Mouse (Mus musculus) forebrain, embryonic 12.5 days (tissue): Measurements from ENCODE around the gene Hrh2. TPM values are rescaled to one million over a fixed set of nuclear protein-coding genes. Genes with fewer than 3 reads are reported as not detected.
A peak's percentile ranks its signal among the peaks of the same experiment; 100 is the strongest.

Source experiments
- ATAC-seq: fragments of 200-750 bp; cut with Nextera tagmentation; 2 replicates; pipeline ENCODE4 v1.8.0; 2017; ENCODE audit warnings: moderate TSS enrichment; ENCODE audit not compliant: low FRiP score
- H3K27ac ChIP-seq: fragments of 300-500 bp; sonication (generic); 2 replicates; pipeline ENCODE4 v1.5.1; 2016; ENCODE audit warnings: mild to moderate bottlenecking
- H3K27me3 ChIP-seq: fragments of 300-500 bp; sonication (generic); 2 replicates; pipeline ENCODE4 v1.6.1; 2016; ENCODE audit warnings: mild to moderate bottlenecking
- H3K36me3 ChIP-seq: fragments of 300-500 bp; sonication (generic); replicated peaks from 2 replicates; pipeline ENCODE4 v1.6.1; 2016; ENCODE audit warnings: mild to moderate bottlenecking
- H3K4me1 ChIP-seq: fragments of 300-500 bp; sonication (generic); 2 replicates; pipeline ENCODE4 v1.6.1; 2016
- H3K4me2 ChIP-seq: fragments of 300-500 bp; sonication (generic); 2 replicates; pipeline ENCODE4 v1.6.1; 2016; ENCODE audit warnings: mild to moderate bottlenecking, moderate library complexity
- H3K4me3 ChIP-seq: fragments of 300-500 bp; sonication (generic); replicated peaks from 2 replicates; pipeline ENCODE4 v1.5.1; 2016; ENCODE audit warnings: mild to moderate bottlenecking
- H3K9ac ChIP-seq: fragments of 300-500 bp; sonication (generic); 2 replicates; pipeline ENCODE4 v1.6.1; 2016; ENCODE audit warnings: mild to moderate bottlenecking
- H3K9me3 ChIP-seq: fragments of 300-500 bp; sonication (generic); 2 replicates; pipeline ENCODE4 v1.6.1; 2016
- WGBS: fragments of 180-500 bp; shearing (Covaris S2); methylation state at CpG from one replicate; pipeline ENCODE4 v1.1.7; 2016; 5-methylcytosine and 5-hydroxymethylcytosine counted together
- polyA plus RNA-seq: library from polyadenylated mRNA; unstranded; fragments of >200 nt; fragmentation: Nextera tagmentation; extraction: Ambion mirVana; gene quantifications from 2 replicates; pipeline ENCODE4 v1.2.1, GENCODE M21; 2016

Gene Hrh2
- polyA plus RNA-seq, 1 experiment from 2014 or later, result not detected

DNA sequence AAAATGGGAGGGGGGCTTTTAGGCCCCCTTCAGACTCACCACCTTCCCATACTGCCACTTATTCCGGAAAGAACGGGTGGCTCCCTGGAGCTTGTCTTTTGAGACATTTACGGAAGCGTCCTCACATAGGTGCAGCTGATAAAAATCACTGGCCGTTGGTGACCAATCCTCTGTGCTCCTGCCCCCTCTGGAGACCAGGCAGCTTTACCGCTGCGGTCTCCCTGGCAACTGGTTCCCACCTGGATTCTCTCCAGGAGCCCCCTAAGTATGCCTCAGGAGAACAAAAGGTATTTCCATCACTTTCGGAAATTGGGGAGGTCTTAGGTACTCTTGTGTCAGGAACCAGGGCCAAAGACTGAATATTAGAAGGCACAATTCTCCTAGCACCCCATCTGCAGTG is 89.7 kb downstream of the Hrh2 start:
- no peaks in the 10 kb centered on the region for H3K36me3 ChIP-seq
- H3K27me3 ChIP-seq, result peaks cover 10% of the 10 kb centered on the region; the same call in 1 of the 2 replicates
- H3K27ac ChIP-seq, result 0 out of 2 replicates have a peak overlapping the region, but pooled peaks have one; percentile 15
- no peaks in the 10 kb centered on the region for H3K9me3 ChIP-seq
- peaks cover 21% of the 10 kb centered on the region for H3K4me1 ChIP-seq
- H3K4me2 ChIP-seq, result no peak overlapping the region
- 23% methylated on average over 8 of the region's 8 CpGs for WGBS
- H3K9ac ChIP-seq, result no peak overlapping the region
- no peak for ATAC-seq
- no peak overlapping the region for H3K4me3 ChIP-seq

- H3K4me3 ChIP-seq, result peak overlapping the region; percentile 19
- H3K27ac ChIP-seq, result peak overlapping the region; percentile 6; the same call in 1 of the 2 replicates
- H3K27me3 ChIP-seq, result peaks cover 10% of the 10 kb centered on the region; the same call in 1 of the 2 replicates
- H3K9me3 ChIP-seq, result no peaks in the 10 kb centered on the region
- H3K9ac ChIP-seq, result no peak overlapping the region
- H3K4me1 ChIP-seq, result peaks cover 21% of the 10 kb centered on the region
- no peaks in the 10 kb centered on the region for H3K36me3 ChIP-seq
- H3K4me2 ChIP-seq, result peak overlapping the region; percentile 44
- ATAC-seq, result no peak
- WGBS, result 15% methylated on average over 17 of the region's 17 CpGs
Observed at GRCm38 (mm10) chr13:54282149-54282860, 90.4 kb downstream of the Hrh2 start.

GRCm38 (mm10) chr13:54282861-54283206 is 90.9 kb downstream of the Hrh2 start:
- Histone ChIP-seq H3K4me3 (peak overlapping the region; percentile 19), H3K27me3 (peaks cover 10% of the 10 kb centered on the region; the same call in 1 of the 2 replicates), H3K27ac (0 out of 2 replicates have a peak overlapping the region, but pooled peaks have one; percentile 6), H3K9ac (no peak overlapping the region), H3K9me3 (no peaks in the 10 kb centered on the region), H3K36me3 (no peaks in the 10 kb centered on the region), H3K4me1 (peaks cover 21% of the 10 kb centered on the region), H3K4me2 (peak overlapping the region; percentile 44)
- 3% methylated on average over 10 of the region's 10 CpGs for WGBS
- peak; percentile 86 for ATAC-seq

Other genes starting within 250 kb of the Hrh2 start
- gene Drd1, start 136.4 kb upstream of the Hrh2 start, polyA plus RNA-seq, result 0.41 and 0.49 TPM in 2 replicates
- 83.4 and 84.9 TPM in 2 replicates for gene Sfxn1, start 120.3 kb upstream of the Hrh2 start, polyA plus RNA-seq
- 14.9 and 15.5 TPM in 2 replicates for gene Cplx2, start 179.2 kb downstream of the Hrh2 start, polyA plus RNA-seq